Mouse (Mus musculus): ENCODE results near the gene C2cd2. TPM values are rescaled to one million over a fixed set of nuclear protein-coding genes. Genes with fewer than 3 reads are reported as not detected.

Gene C2cd2
- polyA plus RNA-seq, 1 experiment from 2014 or later: 11.7 TPM

DNA sequence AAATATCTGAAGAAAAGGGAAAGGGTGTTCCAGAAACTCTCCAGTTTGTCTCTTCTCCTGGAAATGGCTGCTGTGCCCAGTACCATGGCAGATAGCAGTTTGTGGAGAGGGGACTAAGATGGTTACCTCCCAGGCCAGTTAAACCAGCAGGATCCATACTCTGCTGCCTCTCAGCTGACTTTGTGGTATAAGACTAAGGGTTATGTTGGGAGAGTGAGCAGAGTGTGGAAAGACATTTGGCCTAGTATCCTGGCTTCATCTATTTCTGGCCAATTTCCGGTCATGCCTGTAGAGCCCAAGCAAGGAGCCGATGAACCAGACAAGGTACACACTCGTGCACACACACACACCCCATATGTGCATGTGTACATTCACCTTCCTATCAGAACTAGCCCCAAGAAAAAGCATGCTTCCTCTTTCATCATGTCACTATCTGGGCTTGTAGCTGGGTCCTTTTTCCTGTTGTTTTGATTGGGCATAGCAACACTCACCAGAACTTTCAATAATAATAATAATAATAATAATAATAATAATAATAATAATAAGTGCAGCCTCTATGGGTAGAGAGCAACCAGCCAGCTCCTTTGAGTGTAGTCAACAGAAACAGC lies 35.0 kb downstream of the C2cd2 start:
- H3K27me3 ChIP-seq (ENCODE audit: control insufficient read depth, insufficient read depth, low read depth, low read length): no peaks in the 10 kb centered on the region
- H3K9me3 ChIP-seq (replicated peaks; ENCODE audit: control insufficient read depth, low read length, poor library complexity, severe bottlenecking): no peaks in the 10 kb centered on the region
- no peak overlapping the region for H3K9ac ChIP-seq (ENCODE audit: low read depth, low read length)
- no peaks in the 10 kb centered on the region for H3K36me3 ChIP-seq (ENCODE audit: control insufficient read depth, insufficient read depth, low read length)
- H3K4me2 ChIP-seq (ENCODE audit: low read length): no peak overlapping the region
- peaks cover 4% of the 10 kb centered on the region; the same call in 1 of the 2 replicates for H3K4me1 ChIP-seq (ENCODE audit: control insufficient read depth, insufficient read depth, low read length)
- ATAC-seq: no peak
- WGBS: 90% methylated on average over 3 of the region's 3 CpGs
- no peak overlapping the region for H3K27ac ChIP-seq (ENCODE audit: low read length)
- no peak overlapping the region for H3K4me3 ChIP-seq (ENCODE audit: low read depth, low read length)

DNA sequence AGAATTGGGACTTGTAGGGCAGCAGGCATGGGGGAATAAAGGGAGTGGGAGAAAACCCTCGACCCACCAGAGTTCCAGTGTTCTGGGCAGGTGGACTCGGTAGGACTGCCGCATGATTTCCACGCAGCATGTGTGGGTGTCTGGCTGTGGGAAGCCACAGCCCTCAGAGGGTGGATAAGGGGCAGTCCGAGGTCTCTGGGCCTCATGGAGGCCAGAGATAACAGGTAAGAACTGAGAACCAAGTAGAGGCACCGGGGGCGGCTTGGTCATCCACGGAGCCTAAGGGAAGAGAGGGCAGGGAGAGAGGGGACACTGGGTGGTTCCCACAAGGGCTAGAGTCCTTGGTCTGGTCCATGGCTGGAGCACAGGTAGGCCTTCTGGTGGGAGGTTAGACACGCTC lies 36.0 kb downstream of the C2cd2 start:
- Histone ChIP-seq H3K4me2 (ENCODE audit: low read length) (no peak overlapping the region), H3K27me3 (ENCODE audit: control insufficient read depth, insufficient read depth, low read depth, low read length) (no peaks in the 10 kb centered on the region), H3K36me3 (ENCODE audit: control insufficient read depth, insufficient read depth, low read length) (no peaks in the 10 kb centered on the region), H3K9ac (ENCODE audit: low read depth, low read length) (no peak overlapping the region), H3K9me3 (replicated peaks; ENCODE audit: control insufficient read depth, low read length, poor library complexity, severe bottlenecking) (no peaks in the 10 kb centered on the region), H3K27ac (ENCODE audit: low read length) (no peak overlapping the region), H3K4me3 (ENCODE audit: low read depth, low read length) (no peak overlapping the region), H3K4me1 (ENCODE audit: control insufficient read depth, insufficient read depth, low read length) (peaks cover 4% of the 10 kb centered on the region; the same call in 1 of the 2 replicates)
- ATAC-seq: no peak
- 89% methylated on average over 9 of the region's 9 CpGs for WGBS

DNA sequence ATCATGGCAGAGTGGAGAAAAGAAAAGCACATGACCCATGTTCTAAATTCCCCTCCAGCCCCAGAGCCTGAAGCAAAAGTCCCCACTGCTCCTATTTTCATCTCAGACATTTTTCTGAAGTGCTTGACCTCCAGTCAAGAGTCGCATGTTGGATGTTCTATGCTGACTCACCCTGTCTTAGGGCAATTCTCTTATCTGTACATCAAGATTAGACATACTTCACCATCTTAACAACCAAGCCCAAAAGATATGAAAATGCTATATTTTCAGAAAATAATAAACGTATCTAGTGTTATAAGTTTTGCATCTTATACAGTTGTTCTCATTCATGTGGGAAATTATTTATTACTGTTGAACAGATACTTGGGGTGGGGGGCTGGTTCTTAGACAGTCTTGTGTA lies 36.6 kb downstream of the C2cd2 start:
- no peak for ATAC-seq
- H3K9me3 ChIP-seq (replicated peaks; ENCODE audit: control insufficient read depth, low read length, poor library complexity, severe bottlenecking): no peaks in the 10 kb centered on the region
- H3K4me2 ChIP-seq (ENCODE audit: low read length): no peak overlapping the region
- H3K27ac ChIP-seq (ENCODE audit: low read length): no peak overlapping the region
- 79% methylated on average over 2 of the region's 2 CpGs for WGBS
- no peaks in the 10 kb centered on the region for H3K27me3 ChIP-seq (ENCODE audit: control insufficient read depth, insufficient read depth, low read depth, low read length)
- no peak overlapping the region for H3K4me3 ChIP-seq (ENCODE audit: low read depth, low read length)
- no peaks in the 10 kb centered on the region for H3K36me3 ChIP-seq (ENCODE audit: control insufficient read depth, insufficient read depth, low read length)
- peaks cover 10% of the 10 kb centered on the region for H3K4me1 ChIP-seq (ENCODE audit: control insufficient read depth, insufficient read depth, low read length)
- no peak overlapping the region for H3K9ac ChIP-seq (ENCODE audit: low read depth, low read length)

DNA sequence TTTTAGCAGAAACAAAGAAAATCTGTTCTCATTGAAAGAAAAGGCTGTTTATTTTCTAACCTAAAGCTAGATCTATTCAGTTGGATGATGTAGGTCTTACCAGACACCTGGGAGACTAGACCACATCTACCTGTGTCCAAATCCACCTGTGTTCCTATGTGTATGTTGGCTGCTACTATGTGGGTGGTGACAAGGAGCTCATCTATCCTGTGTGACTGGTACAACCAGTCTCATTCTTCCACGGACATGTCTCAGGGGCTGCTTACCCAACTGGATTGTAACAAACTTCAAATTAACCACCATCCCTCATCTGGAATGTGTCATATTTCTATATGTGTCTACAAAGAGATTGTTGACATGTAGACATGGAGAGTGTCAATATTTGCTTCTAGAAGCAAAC lies 38.7 kb downstream of the C2cd2 start:
- Histone ChIP-seq H3K4me3 (ENCODE audit: low read depth, low read length) (no peak overlapping the region), H3K9ac (ENCODE audit: low read depth, low read length) (no peak overlapping the region), H3K27me3 (ENCODE audit: control insufficient read depth, insufficient read depth, low read depth, low read length) (no peaks in the 10 kb centered on the region), H3K4me1 (ENCODE audit: control insufficient read depth, insufficient read depth, low read length) (peaks cover 10% of the 10 kb centered on the region), H3K27ac (ENCODE audit: low read length) (no peak overlapping the region), H3K4me2 (ENCODE audit: low read length) (no peak overlapping the region), H3K36me3 (ENCODE audit: control insufficient read depth, insufficient read depth, low read length) (no peaks in the 10 kb centered on the region), H3K9me3 (replicated peaks; ENCODE audit: control insufficient read depth, low read length, poor library complexity, severe bottlenecking) (no peaks in the 10 kb centered on the region)
- 79% methylated on average over 1 of the region's 1 CpGs for WGBS
- no peak for ATAC-seq

DNA sequence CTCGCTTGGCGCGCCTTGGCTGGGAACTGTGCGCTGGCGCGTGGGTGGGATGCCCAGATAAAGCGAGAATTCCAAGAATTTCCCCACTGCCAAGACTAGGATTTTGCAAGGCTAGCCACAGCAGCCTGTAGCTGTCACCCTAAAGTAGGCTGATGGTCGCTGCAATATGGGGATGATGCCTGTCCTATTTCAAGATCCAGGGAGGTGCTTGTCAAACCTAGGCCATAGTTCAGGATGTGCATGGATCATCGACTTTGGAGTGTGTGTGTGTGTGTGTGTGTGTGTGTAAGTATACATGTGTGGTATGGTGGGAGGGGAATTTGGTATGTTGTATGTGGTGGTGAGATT lies 39.6 kb downstream of the C2cd2 start:
- no peaks in the 10 kb centered on the region for H3K36me3 ChIP-seq (ENCODE audit: control insufficient read depth, insufficient read depth, low read length)
- H3K9ac ChIP-seq (ENCODE audit: low read depth, low read length): peak overlapping the region; percentile 91
- no peaks in the 10 kb centered on the region for H3K9me3 ChIP-seq (replicated peaks; ENCODE audit: control insufficient read depth, low read length, poor library complexity, severe bottlenecking)
- H3K27ac ChIP-seq (ENCODE audit: low read length): peak overlapping the region; percentile 70
- 2% methylated on average over 9 of the region's 9 CpGs for WGBS
- ATAC-seq: peak; percentile 57
- H3K4me2 ChIP-seq (ENCODE audit: low read length): peak overlapping the region; percentile 92
- H3K4me1 ChIP-seq (ENCODE audit: control insufficient read depth, insufficient read depth, low read length): peaks cover 10% of the 10 kb centered on the region
- no peaks in the 10 kb centered on the region for H3K27me3 ChIP-seq (ENCODE audit: control insufficient read depth, insufficient read depth, low read depth, low read length)
- H3K4me3 ChIP-seq (ENCODE audit: low read depth, low read length): peak overlapping the region; percentile 92

DNA sequence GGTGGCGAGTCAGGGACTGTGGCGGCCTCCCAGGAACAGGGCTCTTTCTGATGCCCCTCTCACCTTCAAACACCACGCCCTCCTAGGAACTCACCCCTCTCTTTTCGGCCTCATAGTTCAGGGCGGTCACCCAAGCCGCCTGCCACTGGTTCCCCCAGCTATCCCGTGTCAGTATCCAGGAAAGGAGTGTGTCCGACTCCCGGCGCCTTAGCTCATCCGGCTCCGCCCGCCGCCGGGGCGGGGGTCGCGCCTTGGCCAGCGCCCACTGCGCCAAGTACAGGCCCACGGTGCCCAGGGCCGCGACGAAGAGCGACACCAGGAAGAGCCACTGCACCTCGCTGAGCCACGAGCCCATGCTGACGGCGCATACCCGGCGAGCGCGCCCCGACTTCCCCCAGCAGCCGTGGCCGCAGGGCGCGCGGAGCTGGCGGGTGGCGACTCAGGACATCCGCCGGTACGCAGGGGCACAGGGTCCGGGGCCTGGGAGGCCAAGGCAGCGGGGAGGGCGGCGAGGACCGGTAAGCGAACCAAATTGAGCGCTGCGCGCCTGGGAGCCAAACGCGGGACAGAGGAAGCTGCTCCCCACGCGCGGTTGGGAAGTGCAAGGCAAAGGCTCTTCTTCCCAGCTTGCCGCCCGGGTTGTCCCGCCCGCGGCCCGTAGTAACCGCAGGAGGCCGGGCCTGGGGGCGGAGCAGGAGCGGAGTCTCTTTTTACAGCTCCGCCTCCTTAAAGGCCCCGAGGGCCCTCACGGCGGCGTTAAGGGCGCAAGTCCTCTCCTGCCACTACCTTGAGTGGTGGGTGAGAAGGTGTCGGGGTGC lies 40.2 kb downstream of the C2cd2 start:
- no peaks in the 10 kb centered on the region for H3K27me3 ChIP-seq (ENCODE audit: control insufficient read depth, insufficient read depth, low read depth, low read length)
- H3K9me3 ChIP-seq (replicated peaks; ENCODE audit: control insufficient read depth, low read length, poor library complexity, severe bottlenecking): no peaks in the 10 kb centered on the region
- H3K9ac ChIP-seq (ENCODE audit: low read depth, low read length): peak overlapping the region; percentile 91
- peak overlapping the region; percentile 92 for H3K4me2 ChIP-seq (ENCODE audit: low read length)
- H3K27ac ChIP-seq (ENCODE audit: low read length): peak overlapping the region; percentile 70
- under 1% methylated on average over 74 of the region's 75 CpGs for WGBS
- H3K36me3 ChIP-seq (ENCODE audit: control insufficient read depth, insufficient read depth, low read length): no peaks in the 10 kb centered on the region
- peaks cover 10% of the 10 kb centered on the region for H3K4me1 ChIP-seq (ENCODE audit: control insufficient read depth, insufficient read depth, low read length)
- peak; percentile 94 for ATAC-seq
- peak overlapping the region; percentile 92 for H3K4me3 ChIP-seq (ENCODE audit: low read depth, low read length)

DNA sequence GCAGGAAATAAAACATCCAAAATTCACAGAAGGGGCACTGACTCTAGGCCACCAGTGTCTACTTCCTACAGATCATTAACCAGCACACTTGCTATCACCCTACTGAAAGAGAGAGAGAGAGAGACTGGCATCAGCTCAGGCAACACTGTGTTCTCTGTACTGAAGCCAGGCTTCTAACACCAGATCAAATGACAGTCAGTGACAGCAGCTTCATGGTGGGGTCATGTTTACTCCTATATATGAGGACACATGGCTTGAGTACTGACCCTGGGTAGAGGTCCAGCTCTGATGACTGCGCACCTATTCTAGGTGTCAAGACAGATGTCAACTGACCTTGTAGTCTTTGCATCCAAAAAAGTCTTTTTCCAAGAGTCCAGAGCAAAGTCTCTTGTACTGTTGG lies 41.8 kb downstream of the C2cd2 start:
- Histone ChIP-seq H3K9me3 (replicated peaks; ENCODE audit: control insufficient read depth, low read length, poor library complexity, severe bottlenecking) (no peaks in the 10 kb centered on the region), H3K36me3 (ENCODE audit: control insufficient read depth, insufficient read depth, low read length) (no peaks in the 10 kb centered on the region), H3K27me3 (ENCODE audit: control insufficient read depth, insufficient read depth, low read depth, low read length) (no peaks in the 10 kb centered on the region), H3K4me3 (ENCODE audit: low read depth, low read length) (no peak overlapping the region), H3K4me1 (ENCODE audit: control insufficient read depth, insufficient read depth, low read length) (peaks cover 10% of the 10 kb centered on the region), H3K9ac (ENCODE audit: low read depth, low read length) (no peak overlapping the region), H3K4me2 (ENCODE audit: low read length) (peak overlapping the region; percentile 92; the same call in 1 of the 2 replicates), H3K27ac (ENCODE audit: low read length) (no peak overlapping the region)
- no peak for ATAC-seq
- 97% methylated on average over 1 of the region's 1 CpGs for WGBS

DNA sequence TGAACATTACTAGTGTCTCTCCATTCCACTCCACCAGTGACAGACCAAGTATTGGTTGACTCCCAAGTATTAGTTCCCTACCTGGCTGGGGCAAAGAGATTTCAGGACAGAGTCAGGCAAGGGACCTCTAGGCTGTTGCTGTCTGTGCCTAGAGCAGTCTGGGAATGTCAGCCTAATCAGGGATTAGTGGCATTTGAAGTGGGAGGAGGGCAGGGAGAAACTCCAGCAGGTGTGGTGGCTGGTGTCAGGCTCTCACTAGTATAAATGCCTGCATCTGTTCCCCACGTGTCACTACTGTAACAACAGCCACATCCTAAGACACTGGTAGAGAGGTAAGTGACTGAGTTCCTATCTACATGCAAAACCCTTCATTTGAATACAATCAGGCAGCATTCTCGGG lies 42.6 kb downstream of the C2cd2 start:
- peaks cover 10% of the 10 kb centered on the region for H3K4me1 ChIP-seq (ENCODE audit: control insufficient read depth, insufficient read depth, low read length)
- H3K9me3 ChIP-seq (replicated peaks; ENCODE audit: control insufficient read depth, low read length, poor library complexity, severe bottlenecking): no peaks in the 10 kb centered on the region
- H3K27ac ChIP-seq (ENCODE audit: low read length): no peak overlapping the region
- no peak overlapping the region for H3K9ac ChIP-seq (ENCODE audit: low read depth, low read length)
- no peak overlapping the region for H3K4me2 ChIP-seq (ENCODE audit: low read length)
- no peak for ATAC-seq
- 19% methylated on average over 2 of the region's 2 CpGs for whole genome bisulfite sequencing
- H3K27me3 ChIP-seq (ENCODE audit: control insufficient read depth, insufficient read depth, low read depth, low read length): no peaks in the 10 kb centered on the region
- H3K4me3 ChIP-seq (ENCODE audit: low read depth, low read length): no peak overlapping the region
- H3K36me3 ChIP-seq (ENCODE audit: control insufficient read depth, insufficient read depth, low read length): no peaks in the 10 kb centered on the region

DNA sequence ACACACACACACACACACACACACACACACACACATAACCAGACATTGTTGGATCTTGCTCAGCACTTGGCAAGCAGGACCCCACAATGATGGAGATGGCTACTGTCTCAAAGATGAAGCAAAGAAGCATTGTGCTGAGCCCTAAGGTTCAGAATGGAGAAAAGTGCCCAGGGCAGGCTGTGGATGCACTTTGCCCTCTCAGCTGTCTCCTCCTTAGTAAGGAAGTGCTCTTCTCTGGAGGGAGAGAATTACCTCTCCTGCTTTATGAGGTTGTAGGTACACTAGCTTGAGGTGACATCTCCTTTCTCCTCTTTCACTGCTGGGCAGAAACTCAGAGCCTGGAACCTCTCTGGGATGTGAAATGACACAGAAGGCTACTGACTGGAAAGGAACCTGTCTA lies 49.5 kb downstream of the C2cd2 start:
- Histone ChIP-seq H3K27me3 (ENCODE audit: control insufficient read depth, insufficient read depth, low read depth, low read length) (no peaks in the 10 kb centered on the region), H3K9me3 (replicated peaks; ENCODE audit: control insufficient read depth, low read length, poor library complexity, severe bottlenecking) (no peaks in the 10 kb centered on the region), H3K9ac (ENCODE audit: low read depth, low read length) (no peak overlapping the region)

More for the DNA sequence above, 49.5 kb downstream of the C2cd2 start:
- H3K36me3 ChIP-seq (ENCODE audit: control insufficient read depth, insufficient read depth, low read length): no peaks in the 10 kb centered on the region
- H3K4me3 ChIP-seq (ENCODE audit: low read depth, low read length): no peak overlapping the region
- H3K4me1 ChIP-seq (ENCODE audit: control insufficient read depth, insufficient read depth, low read length): no peaks in the 10 kb centered on the region
- no peak overlapping the region for H3K27ac ChIP-seq (ENCODE audit: low read length)
- H3K4me2 ChIP-seq (ENCODE audit: low read length): no peak overlapping the region
- no peak for ATAC-seq

All from midbrain, embryonic 16.5 days (tissue).